Mouse (Mus musculus) macrophage (primary cell): ENCODE data around the gene Map3k14. TPM values are rescaled to one million over a fixed set of nuclear protein-coding genes. Genes with fewer than 3 reads are reported as not detected.

ENCODE experiments used
- polyA plus RNA-seq: library from polyadenylated mRNA; stranded (reverse); fragments of 250-400 nt; gene quantifications from 3 replicates; pipeline ENCODE4 v1.2.4, GENCODE M21; 2018; ENCODE audit warnings: inconsistent platforms

The Map3k14 gene
- polyA plus RNA-seq, 1 experiment from 2014 or later = 9.0 TPM

Other genes with a start within 250 kb of the Map3k14 start
- 58.0 to 93.5 TPM (median 59.5 TPM) in 3 replicates for gene Nmt1, start 239.3 kb downstream of the Map3k14 start, polyA plus RNA-seq
- 24.3 to 27.5 TPM (median 26.4 TPM) in 3 replicates for gene Dcakd, start 239.1 kb downstream of the Map3k14 start, polyA plus RNA-seq
- 0.07 to 0.21 TPM in 2 of 3 replicates, not detected in the other for gene Plcd3, start 165.8 kb downstream of the Map3k14 start, polyA plus RNA-seq
- gene Acbd4, start 165.8 kb downstream of the Map3k14 start, polyA plus RNA-seq = 8.8 to 14.0 TPM (median 10.0 TPM) in 3 replicates
- 18.5 to 31.2 TPM (median 23.4 TPM) in 3 replicates for gene Hexim1, start 151.2 kb downstream of the Map3k14 start, polyA plus RNA-seq
- gene Hexim2, start 135.0 kb downstream of the Map3k14 start, polyA plus RNA-seq = 0.98 to 2.8 TPM (median 2.6 TPM) in 3 replicates
- 29.0 to 47.4 TPM (median 29.5 TPM) in 3 replicates for gene Fmnl1, start 96.4 kb downstream of the Map3k14 start, polyA plus RNA-seq
- not detected in 3 replicates for gene 1700023F06Rik, start 58.9 kb downstream of the Map3k14 start, polyA plus RNA-seq
- not detected in 3 replicates for gene Spata32, start 49.0 kb downstream of the Map3k14 start, polyA plus RNA-seq
- gene Arhgap27, start 96.2 kb upstream of the Map3k14 start, polyA plus RNA-seq = 3.7 to 16.2 TPM (median 6.5 TPM) in 3 replicates
- 55.1 to 87.8 TPM (median 77.5 TPM) in 3 replicates for gene Plekhm1, start 145.2 kb upstream of the Map3k14 start, polyA plus RNA-seq
- not detected in 3 replicates for gene Lrrc37a, start 237.1 kb upstream of the Map3k14 start, polyA plus RNA-seq